Mouse (Mus musculus) cerebellum, adult 9-11 months (tissue): ENCODE results near the gene Tgm7.

ENCODE experiments used
- DNase-seq: peaks from one replicate; pipeline ENCODE4 v3.0.0; 2022

The Tgm7 gene

GRCm38 (mm10) chr2:121069506-121069905, 40.1 kb downstream of the Tgm7 start:
- DNase-seq: no peak

DNA sequence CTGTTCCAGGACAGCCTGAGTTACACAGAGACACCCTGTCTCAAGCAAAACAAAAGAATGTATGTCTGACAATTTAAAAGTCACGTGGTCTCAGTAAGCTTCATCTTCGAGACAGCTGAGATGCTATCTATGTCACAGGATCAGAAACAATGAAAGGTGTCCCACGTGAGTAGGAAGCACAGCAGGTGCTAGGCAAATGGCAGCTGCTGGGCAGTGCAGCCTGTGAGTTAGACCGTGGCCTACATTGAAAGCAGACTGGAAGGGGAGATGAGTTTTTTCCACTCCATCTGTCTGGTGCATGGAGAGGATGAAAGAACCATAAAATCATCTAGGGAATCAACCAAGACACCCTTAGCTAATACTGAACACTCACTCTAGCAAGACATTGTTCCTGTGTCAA, 42.5 kb downstream of the Tgm7 start:
- no peak for DNase-seq

GRCm38 (mm10) chr2:121061315-121061714, 48.3 kb downstream of the Tgm7 start:
- DNase-seq: no peak

GRCm38 (mm10) chr2:121057997-121058396, 51.6 kb downstream of the Tgm7 start:
- DNase-seq: no peak

DNA sequence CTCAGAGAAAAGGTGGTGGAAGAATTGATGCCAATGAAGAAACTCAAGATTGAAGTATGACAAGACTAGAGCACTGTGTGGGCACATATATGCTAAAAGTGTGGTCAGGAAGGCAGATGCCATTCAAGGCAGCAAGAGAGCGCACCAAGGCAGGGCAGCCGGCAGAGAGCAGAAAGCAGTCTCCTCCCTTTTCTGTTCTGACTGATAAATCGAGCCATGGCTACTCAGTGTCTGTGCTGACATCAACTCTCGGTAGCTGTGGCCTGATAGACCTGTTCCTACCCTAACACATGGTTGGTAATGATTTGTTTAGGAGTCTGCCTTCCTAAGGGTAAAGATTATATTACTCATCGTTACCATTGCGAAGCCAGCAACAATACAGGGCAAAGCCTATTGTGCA, 53.7 kb downstream of the Tgm7 start:
- no peak for DNase-seq

DNA sequence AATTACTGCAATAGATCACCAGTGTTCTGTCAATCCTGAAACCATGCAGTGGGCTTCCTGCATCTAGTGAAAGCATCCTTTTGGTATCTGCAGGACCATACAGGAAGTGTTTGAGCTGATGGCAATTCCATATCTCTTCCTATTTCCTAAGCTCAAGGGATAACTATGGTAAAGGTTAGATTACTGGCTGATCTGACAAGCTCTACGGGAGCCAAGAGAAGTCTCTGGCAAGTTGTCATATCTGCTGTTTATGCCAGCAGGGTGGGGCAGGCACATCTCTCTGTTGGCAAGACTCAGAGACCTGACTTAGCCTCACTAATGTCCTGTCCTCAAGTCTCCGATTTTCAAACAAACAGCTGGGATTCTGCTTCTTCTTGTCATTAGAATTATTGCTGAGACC, 55.5 kb downstream of the Tgm7 start:
- peak; percentile 50 for DNase-seq

DNA sequence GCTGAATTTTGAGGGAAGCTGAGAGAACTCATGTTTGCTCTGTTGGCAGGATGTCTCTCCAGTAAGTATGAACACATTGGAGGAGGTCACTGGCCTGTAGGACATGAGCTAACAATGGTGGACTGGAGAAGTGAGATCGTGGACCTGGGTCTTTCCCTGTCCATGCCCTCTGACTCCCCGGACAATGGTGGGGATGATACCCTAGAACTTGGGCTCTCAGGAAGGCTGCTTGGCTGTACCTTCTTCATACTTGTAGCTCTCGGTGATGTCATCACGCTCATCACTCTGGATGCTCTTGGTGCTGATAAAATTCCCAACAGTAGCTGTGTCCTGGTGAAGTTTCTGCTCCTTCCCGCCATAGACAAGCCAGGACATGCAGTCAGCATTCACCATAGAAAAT, 57.4 kb downstream of the Tgm7 start:
- no peak for DNase-seq

DNA sequence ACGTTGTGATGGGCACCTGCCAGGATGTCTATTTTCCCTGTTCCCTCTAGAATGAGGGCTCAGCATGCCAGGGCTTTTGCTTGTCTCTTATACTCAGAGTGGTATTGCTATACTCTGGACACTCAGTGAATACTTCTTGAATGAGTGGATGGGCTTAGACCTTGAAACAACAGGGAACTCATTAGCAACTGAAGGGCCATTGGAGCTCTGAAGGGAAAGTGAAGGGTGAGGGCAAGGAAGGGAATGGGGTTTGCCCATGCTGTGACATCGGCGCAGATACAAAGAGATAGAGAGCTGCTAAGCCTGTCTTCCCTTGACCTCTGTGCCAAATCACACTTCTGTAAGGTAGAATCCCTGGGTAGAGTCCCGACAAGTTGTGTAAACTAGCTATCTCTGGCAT, 63.9 kb downstream of the Tgm7 start:
- DNase-seq: no peak
